Mouse (Mus musculus) gastrocnemius, adult 2 months (tissue): ENCODE results near the gene Nhs. TPM values are rescaled to one million over a fixed set of nuclear protein-coding genes. Genes with fewer than 3 reads are reported as not detected.
"Not testable (repeated sequence)": the region's sequence is repeated elsewhere in the genome, so short reads cannot be mapped to it uniquely, and the experiment has no call there.

Source experiments
- DNase-seq: peaks from one replicate; pipeline ENCODE4 v3.0.0; 2022
- H3K27ac ChIP-seq: fragments of 200-600 bp; 2 replicates; pipeline ENCODE4 v1.8.1; 2022; ENCODE audit warnings: mild to moderate bottlenecking
- H3K4me3 ChIP-seq: fragments of 200-600 bp; 2 replicates; pipeline ENCODE4 v1.8.1; 2022; ENCODE audit warnings: mild to moderate bottlenecking, moderate library complexity
- CTCF ChIP-seq: fragments of 200-600 bp; IDR thresholded peaks from 2 replicates; pipeline ENCODE4 v1.8.1; 2022; ENCODE audit warnings: antibody characterized with exemption, mild to moderate bottlenecking, moderate library complexity
- intact Hi-C: fragments of 180-260 bp; cut with DNase I; formaldehyde crosslinking; loops from one replicate; pipeline ENCODE4 v1.15.1; 2025
- total RNA-seq, 2 experiments: library from RNA; stranded (reverse); gene quantifications; 2 replicates each; pipeline ENCODE4 v1.2.3; 2021

Gene Nhs
- total RNA-seq, 2 experiments from 2014 or later: 0.70 to 0.89 TPM

DNA sequence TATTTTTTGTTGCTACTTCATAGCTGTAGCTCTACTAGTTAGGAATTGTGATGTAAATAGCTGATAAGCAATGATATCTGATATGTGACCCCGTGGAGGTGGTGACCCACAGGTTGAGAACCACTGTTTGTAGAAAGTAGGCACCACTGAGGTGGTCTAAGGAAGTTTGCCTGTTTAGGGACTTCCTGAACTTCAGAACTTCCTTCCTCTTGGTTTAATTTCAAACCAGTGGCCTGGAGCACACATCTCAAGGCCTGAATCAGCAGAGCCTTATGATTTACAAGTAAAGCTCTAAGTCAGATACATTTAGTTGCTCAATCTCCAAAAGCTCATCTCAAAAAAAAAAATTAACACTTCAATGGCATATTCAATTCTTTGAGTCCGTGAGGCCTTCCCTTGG, 265.1 kb downstream of the Nhs start:
- DNase-seq: no peak
- intact Hi-C loops: no loop called here
- H3K4me3 ChIP-seq: no peak overlapping the region
- no peak overlapping the region for H3K27ac ChIP-seq
- TF ChIP-seq CTCF: no peak

DNA sequence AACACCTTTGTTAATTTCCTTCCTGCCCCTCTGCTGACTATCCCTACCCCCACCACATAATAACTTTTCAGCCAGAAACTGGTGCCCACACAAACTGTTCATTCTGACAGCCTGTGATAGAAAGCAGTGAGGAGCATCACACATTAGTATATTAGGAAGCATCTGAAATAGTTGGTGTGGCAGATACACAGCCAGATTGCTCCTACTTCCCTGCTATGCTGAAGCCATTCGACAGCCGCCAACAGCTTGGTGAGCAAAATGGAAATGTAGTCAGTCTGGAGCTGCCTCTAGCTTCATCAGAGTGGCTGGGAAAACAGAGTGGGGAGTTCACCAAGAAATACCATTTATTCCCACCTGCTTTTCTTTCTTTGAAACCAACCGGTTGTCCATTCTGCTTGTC, 275.9 kb downstream of the Nhs start:
- intact Hi-C loops: no loop called here
- TF ChIP-seq CTCF: no peak
- Histone ChIP-seq H3K4me3 (no peak overlapping the region), H3K27ac (no peak overlapping the region)
- no peak for DNase-seq

DNA sequence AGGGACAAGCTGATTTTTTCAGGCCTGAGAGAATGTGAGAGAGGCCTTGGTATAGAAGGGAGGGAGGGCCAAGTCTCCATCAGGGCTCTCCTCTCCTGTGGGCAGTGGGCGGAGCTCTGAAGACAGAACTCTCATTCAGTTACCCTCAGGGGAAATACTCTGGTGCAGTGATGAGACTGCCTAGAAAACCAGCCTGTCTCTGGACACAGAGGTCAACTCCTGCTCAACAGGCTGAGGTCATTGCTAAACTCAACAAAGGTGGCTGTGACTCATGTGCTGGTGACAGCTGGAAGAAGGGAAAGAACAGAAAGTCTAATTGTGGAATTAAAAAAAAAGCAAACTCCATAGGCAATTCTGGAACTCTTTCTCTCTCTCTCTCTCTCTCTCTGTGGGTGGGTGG, 282.4 kb downstream of the Nhs start:
- no peak for DNase-seq
- TF ChIP-seq CTCF: no peak
- intact Hi-C loops: no loop called here
- Histone ChIP-seq H3K4me3 (no peak overlapping the region), H3K27ac (no peak overlapping the region)

DNA sequence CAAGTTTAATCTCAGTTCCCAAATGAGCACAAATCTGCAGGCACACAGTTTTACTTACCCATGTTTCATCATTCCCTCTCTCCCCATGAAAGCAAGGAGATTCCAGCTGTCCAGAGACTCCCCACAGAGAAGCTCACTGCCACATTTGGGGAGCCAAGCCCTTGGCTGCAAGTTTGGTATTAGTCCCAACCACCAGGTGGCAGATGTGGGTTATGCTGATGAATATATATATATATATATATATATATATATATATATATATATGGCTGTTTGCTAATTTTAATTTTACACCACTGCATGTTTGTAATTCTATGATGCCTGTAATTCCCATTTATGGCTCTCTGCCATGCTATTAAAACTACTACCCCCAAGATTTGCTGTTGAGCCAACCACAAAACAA, 286.0 kb downstream of the Nhs start:
- no peak for DNase-seq
- H3K27ac ChIP-seq: no peak overlapping the region
- peak; percentile 45 for TF ChIP-seq CTCF
- intact Hi-C loops: no loop called here
- H3K4me3 ChIP-seq: no peak overlapping the region

DNA sequence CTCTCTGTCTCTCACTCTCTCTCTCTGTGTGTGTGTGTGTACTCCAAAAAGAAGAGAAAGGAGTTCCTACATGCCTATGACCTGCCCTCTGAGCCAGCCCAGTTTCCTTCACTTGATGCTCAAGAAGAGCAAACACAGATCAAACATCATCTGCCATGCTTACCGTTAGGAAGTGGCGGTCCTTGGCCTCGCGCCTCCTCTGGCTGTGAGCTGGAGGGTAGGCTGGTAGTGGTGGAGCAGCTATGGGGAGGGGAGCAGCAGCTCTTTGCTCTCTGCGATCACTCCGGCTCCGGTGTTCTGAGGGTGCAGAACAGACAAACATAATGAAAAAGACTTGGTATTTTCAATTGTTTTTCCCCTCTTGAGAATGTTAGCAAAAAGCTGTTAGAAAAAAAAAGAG, 288.2 kb downstream of the Nhs start:
- Histone ChIP-seq H3K27ac (no peak overlapping the region), H3K4me3 (no peak overlapping the region)
- no peak for TF ChIP-seq CTCF
- DNase-seq: no peak
- intact Hi-C loops: no loop called here

DNA sequence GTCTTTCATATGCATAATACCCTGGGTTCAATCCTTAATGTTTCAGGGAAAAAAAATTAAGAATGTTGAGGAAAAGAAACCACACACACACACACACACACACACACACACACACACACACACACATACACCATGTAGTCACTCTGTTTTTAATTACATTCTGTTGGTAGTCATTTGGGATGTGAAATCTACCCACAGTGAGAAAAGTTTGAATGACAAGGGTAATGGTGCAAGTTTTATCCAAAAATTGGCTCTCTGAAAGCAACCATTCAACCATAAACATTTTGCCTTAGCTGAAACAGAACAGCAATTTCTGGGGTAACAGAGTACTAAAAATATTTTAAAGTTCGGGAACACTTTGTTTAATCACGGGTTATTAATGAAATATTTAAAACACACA, 303.9 kb downstream of the Nhs start:
- DNase-seq: no peak
- no peak overlapping the region for H3K4me3 ChIP-seq
- intact Hi-C loops: no loop called here
- H3K27ac ChIP-seq: no peak overlapping the region
- TF ChIP-seq CTCF: no peak

DNA sequence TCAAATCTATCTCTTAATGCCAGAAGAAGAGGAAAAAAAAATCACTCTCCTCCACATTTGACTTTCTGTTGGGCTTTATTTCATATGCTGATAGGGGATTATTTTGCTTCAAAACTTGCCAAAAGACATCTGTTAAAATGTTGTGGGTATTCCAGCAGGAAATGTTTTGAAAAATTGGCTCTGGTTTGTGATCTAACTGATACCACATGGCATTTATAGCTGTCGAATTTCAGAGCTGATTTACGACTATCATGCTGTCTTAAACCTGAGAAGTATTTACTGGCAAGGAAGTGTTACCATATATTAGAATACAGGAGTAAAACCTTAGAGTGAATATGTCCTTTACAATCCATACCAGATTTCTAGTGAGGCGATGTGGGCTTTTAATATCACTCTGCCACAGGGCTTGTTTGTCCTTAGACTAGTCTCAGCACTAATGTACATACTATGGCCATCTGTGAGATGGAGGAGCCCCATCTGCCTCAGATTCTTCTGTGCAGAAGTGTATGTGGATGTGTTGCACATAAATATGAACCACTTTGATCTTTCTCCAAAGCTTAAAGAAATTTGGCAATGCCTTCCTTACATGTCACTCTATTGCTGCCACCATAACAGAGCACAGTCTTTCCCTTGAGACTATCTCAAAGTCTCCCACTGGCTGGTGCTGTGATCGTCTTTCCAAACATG, 305.8 kb downstream of the Nhs start:
- TF ChIP-seq CTCF: no peak
- no peak for DNase-seq
- intact Hi-C loops: no loop called here
- no peak overlapping the region for H3K27ac ChIP-seq
- H3K4me3 ChIP-seq: no peak overlapping the region

DNA sequence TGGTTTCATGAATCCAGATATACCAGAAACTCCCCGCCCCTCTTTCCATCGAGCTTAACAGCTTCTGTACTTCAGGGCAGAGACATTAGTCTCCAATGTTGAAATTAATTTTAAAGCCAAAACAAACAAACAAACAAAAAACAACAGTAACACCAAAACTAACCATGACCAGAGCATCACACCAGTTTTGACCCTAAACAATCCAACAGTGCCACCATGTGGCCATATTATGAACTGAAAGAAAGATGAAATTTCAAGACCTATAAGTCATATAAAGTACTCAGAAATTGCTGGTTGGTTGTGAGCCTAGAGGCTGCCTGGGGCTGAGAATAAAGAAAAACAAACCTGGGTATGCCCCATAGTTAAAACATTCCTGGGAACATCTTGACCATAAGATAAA, 333.3 kb downstream of the Nhs start:
- not testable (repeated sequence) for H3K4me3 ChIP-seq, DNase-seq, H3K27ac ChIP-seq
- TF ChIP-seq CTCF: peak; percentile 69
- intact Hi-C loops: loop anchor here (2.0 kb wide), 1 partner anchor 427 kb away; no protein-coding TSS in a partner anchor

DNA sequence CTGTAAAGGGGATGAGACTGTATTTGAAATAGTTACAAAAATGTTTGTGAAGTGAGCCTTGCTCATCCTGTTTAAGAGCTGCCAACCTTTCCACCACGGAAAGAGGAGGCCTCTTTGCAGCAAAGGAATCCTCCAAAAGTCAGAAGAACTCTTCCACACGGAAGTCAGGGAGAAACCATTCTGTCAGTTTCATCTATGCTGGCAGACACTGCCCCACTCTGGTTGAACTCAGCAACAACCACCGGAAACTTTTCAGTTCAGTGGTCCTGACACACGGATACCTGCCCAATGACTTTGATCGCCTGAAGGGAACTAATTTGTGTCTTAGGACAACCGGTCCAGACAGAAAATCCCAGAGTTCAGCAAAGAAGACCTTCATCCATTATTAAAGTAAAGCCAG, 369.3 kb downstream of the Nhs start:
- Histone ChIP-seq H3K4me3 (no peak overlapping the region), H3K27ac (no peak overlapping the region)
- DNase-seq: peak; percentile 21
- peak; percentile 65 for TF ChIP-seq CTCF
- intact Hi-C loops: loop anchor here (5.0 kb wide), 2 partner anchors 208 to 388 kb away; no protein-coding TSS in a partner anchor
